Mouse (Mus musculus): ENCODE data around the gene Dolpp1. TPM values are rescaled to one million over a fixed set of nuclear protein-coding genes. Genes with fewer than 3 reads are reported as not detected.
A peak's percentile ranks its signal among the peaks of the same experiment; 100 is the strongest.

The Dolpp1 gene
- polyA plus RNA-seq, 1 experiment from 2014 or later = 51.1 TPM

GRCm38 (mm10) chr2:30440211-30440700 lies 48.2 kb downstream of the Dolpp1 start:
- no peak for DNase-seq (ENCODE audit: low spot score)
- Histone ChIP-seq H3K27ac (ENCODE audit: low read depth, low read length) (peak overlapping the region; percentile 99), H3K9ac (ENCODE audit: low read length) (0 out of 2 replicates have a peak overlapping the region, but pooled peaks have one; percentile 35), H3K9me3 (ENCODE audit: control insufficient read depth, low read length) (no peaks in the 10 kb centered on the region), H3K27me3 (ENCODE audit: control insufficient read depth, insufficient read depth, low read length) (no peaks in the 10 kb centered on the region), H3K36me3 (ENCODE audit: control insufficient read depth, insufficient read depth, low read length) (peaks cover 19% of the 10 kb centered on the region), H3K4me3 (ENCODE audit: low read depth, low read length) (no peak overlapping the region), H3K4me1 (ENCODE audit: control insufficient read depth, insufficient read depth, low read length) (peaks cover 45% of the 10 kb centered on the region), H3K4me2 (ENCODE audit: low read depth) (no peak overlapping the region)
- no peak for ATAC-seq (ENCODE audit: insufficient read depth, low FRiP score, low TSS enrichment)
- WGBS = 80% methylated on average over 3 of the region's 3 CpGs

GRCm38 (mm10) chr2:30440701-30441517 lies 48.9 kb downstream of the Dolpp1 start:
- peak overlapping the region; percentile 35; the same call in 1 of the 2 replicates for H3K9ac ChIP-seq (ENCODE audit: low read length)
- DNase-seq (ENCODE audit: low spot score) = peak; percentile 73
- WGBS = 17% methylated on average over 12 of the region's 12 CpGs
- 0 out of 2 replicates have a peak, but pooled peaks have one; percentile 15 for ATAC-seq (ENCODE audit: insufficient read depth, low FRiP score, low TSS enrichment)
- H3K27me3 ChIP-seq (ENCODE audit: control insufficient read depth, insufficient read depth, low read length) = no peaks in the 10 kb centered on the region
- peak overlapping the region; percentile 99 for H3K27ac ChIP-seq (ENCODE audit: low read depth, low read length)
- H3K4me2 ChIP-seq (ENCODE audit: low read depth) = peak overlapping the region; percentile 27
- peaks cover 52% of the 10 kb centered on the region for H3K4me1 ChIP-seq (ENCODE audit: control insufficient read depth, insufficient read depth, low read length)
- H3K4me3 ChIP-seq (ENCODE audit: low read depth, low read length) = no peak overlapping the region
- no peaks in the 10 kb centered on the region for H3K9me3 ChIP-seq (ENCODE audit: control insufficient read depth, low read length)
- H3K36me3 ChIP-seq (ENCODE audit: control insufficient read depth, insufficient read depth, low read length) = peaks cover 17% of the 10 kb centered on the region

- H3K27me3 ChIP-seq (ENCODE audit: control insufficient read depth, insufficient read depth, low read length) = no peaks in the 10 kb centered on the region
- WGBS = 7% methylated on average over 15 of the region's 15 CpGs
- H3K4me1 ChIP-seq (ENCODE audit: control insufficient read depth, insufficient read depth, low read length) = peaks cover 52% of the 10 kb centered on the region
- no peaks in the 10 kb centered on the region for H3K9me3 ChIP-seq (ENCODE audit: control insufficient read depth, low read length)
- DNase-seq (ENCODE audit: low spot score) (peak; percentile 92), ATAC-seq (ENCODE audit: insufficient read depth, low FRiP score, low TSS enrichment) (peak; percentile 76)
- H3K27ac ChIP-seq (ENCODE audit: low read depth, low read length) = peak overlapping the region; percentile 99
- peaks cover 19% of the 10 kb centered on the region for H3K36me3 ChIP-seq (ENCODE audit: control insufficient read depth, insufficient read depth, low read length)
- H3K4me2 ChIP-seq (ENCODE audit: low read depth) = peak overlapping the region; percentile 33
- peak overlapping the region; percentile 63 for H3K9ac ChIP-seq (ENCODE audit: low read length)
- H3K4me3 ChIP-seq (ENCODE audit: low read depth, low read length) = no peak overlapping the region
Measured at GRCm38 (mm10) chr2:30441518-30442497, 49.8 kb downstream of the Dolpp1 start.

- H3K4me1 ChIP-seq (ENCODE audit: control insufficient read depth, insufficient read depth, low read length) = peaks cover 52% of the 10 kb centered on the region
- H3K36me3 ChIP-seq (ENCODE audit: control insufficient read depth, insufficient read depth, low read length) = peaks cover 16% of the 10 kb centered on the region
- no peak overlapping the region for H3K4me3 ChIP-seq (ENCODE audit: low read depth, low read length)
Measured at GRCm38 (mm10) chr2:30442498-30442890, 50.4 kb downstream of the Dolpp1 start.

GRCm38 (mm10) chr2:30443281-30443680 lies 51.2 kb downstream of the Dolpp1 start:
- no peaks in the 10 kb centered on the region for H3K9me3 ChIP-seq (ENCODE audit: control insufficient read depth, low read length)
- H3K4me1 ChIP-seq (ENCODE audit: control insufficient read depth, insufficient read depth, low read length) = peaks cover 52% of the 10 kb centered on the region
- H3K9ac ChIP-seq (ENCODE audit: low read length) = no peak overlapping the region
- DNase-seq (ENCODE audit: low spot score) (no peak), ATAC-seq (ENCODE audit: insufficient read depth, low FRiP score, low TSS enrichment) (no peak)
- H3K4me3 ChIP-seq (ENCODE audit: low read depth, low read length) = no peak overlapping the region
- WGBS = 65% methylated on average over 4 of the region's 4 CpGs
- peak overlapping the region; percentile 99; the same call in 1 of the 2 replicates for H3K27ac ChIP-seq (ENCODE audit: low read depth, low read length)
- H3K27me3 ChIP-seq (ENCODE audit: control insufficient read depth, insufficient read depth, low read length) = no peaks in the 10 kb centered on the region
- no peak overlapping the region for H3K4me2 ChIP-seq (ENCODE audit: low read depth)
- H3K36me3 ChIP-seq (ENCODE audit: control insufficient read depth, insufficient read depth, low read length) = peaks cover 9% of the 10 kb centered on the region

More at GRCm38 (mm10) chr2:30442498-30442890, 50.4 kb downstream of the Dolpp1 start:
- DNase-seq (ENCODE audit: low spot score) (no peak), ATAC-seq (ENCODE audit: insufficient read depth, low FRiP score, low TSS enrichment) (no peak)
- H3K27ac ChIP-seq (ENCODE audit: low read depth, low read length) = peak overlapping the region; percentile 99
- no peaks in the 10 kb centered on the region for H3K27me3 ChIP-seq (ENCODE audit: control insufficient read depth, insufficient read depth, low read length)
- 50% methylated on average over 5 of the region's 5 CpGs for WGBS
- no peaks in the 10 kb centered on the region for H3K9me3 ChIP-seq (ENCODE audit: control insufficient read depth, low read length)
- peak overlapping the region; percentile 33; the same call in 1 of the 2 replicates for H3K4me2 ChIP-seq (ENCODE audit: low read depth)
- H3K9ac ChIP-seq (ENCODE audit: low read length) = peak overlapping the region; percentile 63

GRCm38 (mm10) chr2:30444006-30444405 lies 52.0 kb downstream of the Dolpp1 start:
- H3K9ac ChIP-seq (ENCODE audit: low read length) = no peak overlapping the region
- WGBS = 86% methylated on average over 5 of the region's 5 CpGs

GRCm38 (mm10) chr2:30444450-30444849 lies 52.4 kb downstream of the Dolpp1 start:
- ATAC-seq (ENCODE audit: insufficient read depth, low FRiP score, low TSS enrichment) (no peak), DNase-seq (ENCODE audit: low spot score) (no peak)
- no peak overlapping the region for H3K4me3 ChIP-seq (ENCODE audit: low read depth, low read length)
- no peaks in the 10 kb centered on the region for H3K9me3 ChIP-seq (ENCODE audit: control insufficient read depth, low read length)
- peaks cover 52% of the 10 kb centered on the region for H3K4me1 ChIP-seq (ENCODE audit: control insufficient read depth, insufficient read depth, low read length)
- no peak overlapping the region for H3K9ac ChIP-seq (ENCODE audit: low read length)
- no peaks in the 10 kb centered on the region for H3K27me3 ChIP-seq (ENCODE audit: control insufficient read depth, insufficient read depth, low read length)
- peak overlapping the region; percentile 27; the same call in 1 of the 2 replicates for H3K27ac ChIP-seq (ENCODE audit: low read depth, low read length)
- peaks cover 4% of the 10 kb centered on the region; the same call in 1 of the 2 replicates for H3K36me3 ChIP-seq (ENCODE audit: control insufficient read depth, insufficient read depth, low read length)
- no peak overlapping the region for H3K4me2 ChIP-seq (ENCODE audit: low read depth)

More at GRCm38 (mm10) chr2:30444006-30444405, 52.0 kb downstream of the Dolpp1 start:
- no peaks in the 10 kb centered on the region for H3K27me3 ChIP-seq (ENCODE audit: control insufficient read depth, insufficient read depth, low read length)
- no peak overlapping the region for H3K4me2 ChIP-seq (ENCODE audit: low read depth)
- no peak overlapping the region for H3K4me3 ChIP-seq (ENCODE audit: low read depth, low read length)
- H3K9me3 ChIP-seq (ENCODE audit: control insufficient read depth, low read length) = no peaks in the 10 kb centered on the region
- H3K27ac ChIP-seq (ENCODE audit: low read depth, low read length) = peak overlapping the region; percentile 27; the same call in 1 of the 2 replicates
- no peak for ATAC-seq (ENCODE audit: insufficient read depth, low FRiP score, low TSS enrichment)
- DNase-seq (ENCODE audit: low spot score) = no peak
- H3K36me3 ChIP-seq (ENCODE audit: control insufficient read depth, insufficient read depth, low read length) = peaks cover 6% of the 10 kb centered on the region; the same call in 1 of the 2 replicates
- peaks cover 52% of the 10 kb centered on the region for H3K4me1 ChIP-seq (ENCODE audit: control insufficient read depth, insufficient read depth, low read length)

GRCm38 (mm10) chr2:30445312-30445711 lies 53.3 kb downstream of the Dolpp1 start:
- peak; percentile 52 for DNase-seq (ENCODE audit: low spot score)
- Histone ChIP-seq H3K36me3 (ENCODE audit: control insufficient read depth, insufficient read depth, low read length) (peaks cover 6% of the 10 kb centered on the region; the same call in 1 of the 2 replicates), H3K4me2 (ENCODE audit: low read depth) (no peak overlapping the region), H3K4me3 (ENCODE audit: low read depth, low read length) (no peak overlapping the region), H3K4me1 (ENCODE audit: control insufficient read depth, insufficient read depth, low read length) (peaks cover 52% of the 10 kb centered on the region), H3K27me3 (ENCODE audit: control insufficient read depth, insufficient read depth, low read length) (no peaks in the 10 kb centered on the region), H3K9me3 (ENCODE audit: control insufficient read depth, low read length) (no peaks in the 10 kb centered on the region), H3K9ac (ENCODE audit: low read length) (peak overlapping the region; percentile 22; the same call in 1 of the 2 replicates), H3K27ac (ENCODE audit: low read depth, low read length) (peak overlapping the region; percentile 57)
- WGBS = 18% methylated on average over 2 of the region's 2 CpGs
- ATAC-seq (ENCODE audit: insufficient read depth, low FRiP score, low TSS enrichment) = no peak
